Mouse (Mus musculus) c-Kit-positive CD71-positive TER-119-negative erythroid progenitor cells, embryonic 14.5 days (primary cell): ENCODE measurements around the gene Card9.
A peak's percentile ranks its signal among the peaks of the same experiment; 100 is the strongest.
"Not testable (repeated sequence)": the region's sequence is repeated elsewhere in the genome, so short reads cannot be mapped to it uniquely, and the experiment has no call there.

Experiments used
- DNase-seq: peaks from one replicate; pipeline ENCODE4 v3.0.0-alpha.2; 2013; ENCODE audit warnings: low read depth

Gene Card9

DNA sequence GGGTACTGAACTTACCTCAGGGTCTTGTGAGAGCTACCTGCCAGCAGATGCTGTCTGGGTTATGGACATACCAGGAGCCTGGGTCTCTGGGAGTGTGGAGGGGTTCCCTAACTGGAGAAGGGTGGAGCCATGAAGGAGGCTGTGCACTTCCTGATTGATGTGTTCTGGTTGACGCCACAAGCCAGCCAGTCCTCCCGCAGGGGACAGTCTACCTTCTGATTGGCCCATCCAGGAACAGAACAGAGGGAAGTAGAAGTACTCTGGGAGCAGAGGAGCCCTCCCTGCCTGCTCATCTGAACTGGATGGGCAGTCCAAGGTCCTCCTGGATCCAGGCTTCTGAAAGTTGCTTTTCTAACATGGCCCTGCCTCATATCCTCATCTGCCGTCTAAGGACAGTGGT lies at the start of gene Card9:
TSS of gene Card9 (minus strand) at position 147 of the 400 bp plus-strand sequence.
- DNase-seq = no peak

DNA sequence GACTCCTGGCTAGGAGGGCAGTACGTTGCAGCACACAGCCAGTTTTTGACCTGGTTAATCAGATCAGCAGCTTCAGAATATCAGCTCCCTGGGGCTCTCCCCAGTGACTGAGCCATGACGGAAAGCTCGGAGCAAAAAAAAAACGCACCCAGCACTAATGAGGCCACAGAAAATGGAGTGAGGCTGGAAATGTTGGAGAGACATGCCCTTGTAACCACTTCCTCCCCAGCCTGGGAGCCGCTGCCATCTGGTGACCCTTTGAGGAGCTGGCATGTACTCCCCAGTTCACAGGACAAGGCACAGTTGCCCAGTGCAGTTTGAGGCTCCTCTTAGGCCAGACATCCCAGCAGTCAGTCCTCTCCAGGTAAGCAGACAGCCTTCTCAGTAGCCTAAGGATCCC lies 49.4 kb upstream of the Card9 start:
- no peak for DNase-seq

DNA sequence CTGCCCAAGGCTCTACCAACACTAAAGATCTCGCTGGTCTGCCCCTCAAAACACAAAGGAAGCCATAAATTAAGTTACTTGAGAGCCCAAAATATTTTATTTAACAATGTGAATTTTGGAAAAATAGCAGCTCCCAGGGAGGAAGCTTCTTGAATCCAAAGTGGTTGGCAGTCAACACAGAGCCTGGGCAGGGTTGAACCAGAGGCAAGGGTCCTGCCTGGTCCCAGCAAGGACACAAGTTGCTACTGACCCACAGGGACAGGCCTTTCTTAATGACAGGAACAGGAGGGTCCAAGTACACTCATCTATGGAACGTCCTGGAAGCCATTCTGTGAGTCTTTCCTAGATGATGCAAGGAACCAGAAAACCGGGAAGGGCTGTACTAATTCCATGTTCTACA lies 48.6 kb upstream of the Card9 start:
- no peak for DNase-seq

DNA sequence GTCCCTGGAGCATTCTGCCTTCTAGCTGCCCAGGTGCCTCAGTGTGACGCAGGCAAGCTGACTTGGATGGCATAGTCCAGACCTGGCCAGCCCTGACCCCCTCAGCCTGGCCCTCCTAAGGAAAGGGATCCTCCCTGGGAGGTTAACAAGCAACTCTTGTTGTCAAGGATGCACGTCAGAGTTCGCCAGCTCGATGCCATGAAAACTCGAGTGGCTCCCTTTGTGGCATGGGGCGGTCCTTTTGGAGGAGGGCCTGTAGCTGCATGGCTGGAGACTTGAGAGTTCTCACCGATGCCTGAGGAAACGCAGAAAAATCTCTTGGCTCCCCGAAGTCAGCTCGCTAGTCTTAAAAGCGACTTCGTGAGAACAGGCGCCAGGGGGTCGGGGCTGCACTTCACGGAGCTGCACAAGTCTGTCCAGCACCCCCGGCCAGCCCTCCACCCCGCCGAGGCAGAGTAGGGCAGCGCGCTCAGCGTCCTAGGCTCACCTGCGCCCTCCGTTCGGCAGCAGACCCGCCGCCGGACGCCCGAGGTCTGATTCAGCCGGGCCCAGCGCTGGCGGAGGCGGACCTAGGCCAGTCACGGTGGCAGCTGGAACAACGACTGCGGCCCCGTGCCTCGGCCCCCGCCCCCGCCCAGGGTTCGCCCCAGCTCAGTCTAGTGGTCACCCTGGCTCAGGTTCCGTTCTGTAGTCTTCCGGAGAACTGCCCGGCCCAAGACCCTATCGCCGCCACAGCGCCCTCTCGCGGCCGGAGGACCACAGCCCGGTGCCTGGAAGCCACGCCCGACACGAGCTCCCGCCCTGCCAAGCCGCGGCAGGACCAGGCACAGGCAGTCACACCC lies 48.0 kb upstream of the Card9 start, which contains the start of gene Inpp5e:
TSS of gene Inpp5e (minus strand) at position 689 of the 842 bp plus-strand sequence.
- DNase-seq = peak; percentile 92

DNA sequence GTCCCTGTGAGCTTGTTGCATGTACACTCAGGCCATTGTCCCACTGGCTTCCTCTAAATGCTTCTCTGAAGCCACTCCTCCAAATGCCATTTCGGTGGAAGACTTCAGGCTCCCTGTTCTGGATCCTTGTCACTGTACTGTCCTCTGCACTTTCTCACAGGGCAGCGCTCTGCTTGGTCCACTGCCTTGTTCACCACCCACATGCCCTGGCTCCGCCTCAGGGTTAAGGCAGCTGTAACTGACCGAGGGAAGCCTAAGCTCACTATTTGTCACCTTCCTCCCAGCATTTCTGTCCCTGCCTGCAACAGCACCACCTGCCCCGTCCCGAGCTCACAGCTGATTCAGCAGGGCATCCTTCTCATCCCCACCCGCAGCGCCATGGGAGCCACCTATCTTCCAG lies 42.6 kb upstream of the Card9 start:
- DNase-seq = no peak

DNA sequence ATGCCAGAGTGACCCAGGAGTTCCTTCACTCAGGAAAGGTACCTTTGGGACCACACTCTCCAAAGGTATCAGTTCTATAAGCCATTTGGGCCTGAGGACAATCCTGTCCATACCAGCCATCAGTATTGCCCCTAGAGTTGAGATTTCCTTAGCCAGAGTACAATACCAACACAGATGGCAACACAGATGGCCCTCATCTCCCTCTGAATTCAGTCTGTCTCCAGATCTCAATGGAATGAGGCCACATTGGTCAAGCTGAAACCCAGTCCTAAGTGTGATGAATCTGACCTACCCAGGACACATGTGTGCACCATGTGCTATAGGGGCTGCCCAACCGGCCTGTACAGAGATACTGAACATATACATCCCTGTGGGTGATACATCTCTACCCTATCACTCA lies 41.5 kb upstream of the Card9 start:
- no peak for DNase-seq

DNA sequence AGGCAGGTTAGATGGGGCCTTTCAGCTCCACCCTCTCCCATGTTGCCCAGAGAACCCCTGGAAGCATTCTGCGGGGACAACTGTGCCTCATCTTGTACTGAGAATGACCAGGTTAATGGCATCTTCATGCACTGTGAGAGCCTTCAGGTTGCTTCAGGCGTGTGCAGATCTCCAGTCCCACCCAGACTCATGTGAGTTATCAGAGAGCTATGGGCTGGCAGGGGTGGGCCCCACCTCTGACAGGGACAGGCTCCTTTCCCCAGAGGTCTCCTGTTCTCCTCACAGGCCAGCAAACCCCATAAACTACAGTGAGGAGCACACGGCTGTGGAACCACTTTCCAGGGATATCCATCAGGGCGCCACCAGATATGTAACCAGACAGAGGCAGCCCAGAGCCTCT lies 40.3 kb upstream of the Card9 start:
- no peak for DNase-seq

DNA sequence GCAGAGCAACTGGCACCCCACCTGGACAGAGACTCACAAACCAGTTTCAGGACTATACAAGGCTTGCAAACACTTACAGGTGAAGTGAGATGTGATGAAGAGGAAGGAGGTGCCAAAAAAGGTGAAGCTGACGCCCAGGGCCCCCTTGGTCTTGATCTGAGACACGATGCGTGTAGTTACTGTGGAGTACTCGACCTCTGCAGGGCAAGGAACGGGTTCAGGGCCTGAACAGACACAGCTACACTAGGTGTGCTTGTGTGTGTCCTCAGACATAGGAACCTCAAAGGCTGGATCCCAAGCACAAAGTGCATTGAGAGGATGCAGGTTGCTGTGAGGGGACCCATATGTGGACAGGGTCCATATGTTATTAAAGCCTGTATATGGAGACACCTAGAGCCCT lies 39.6 kb upstream of the Card9 start:
- DNase-seq = no peak

DNA sequence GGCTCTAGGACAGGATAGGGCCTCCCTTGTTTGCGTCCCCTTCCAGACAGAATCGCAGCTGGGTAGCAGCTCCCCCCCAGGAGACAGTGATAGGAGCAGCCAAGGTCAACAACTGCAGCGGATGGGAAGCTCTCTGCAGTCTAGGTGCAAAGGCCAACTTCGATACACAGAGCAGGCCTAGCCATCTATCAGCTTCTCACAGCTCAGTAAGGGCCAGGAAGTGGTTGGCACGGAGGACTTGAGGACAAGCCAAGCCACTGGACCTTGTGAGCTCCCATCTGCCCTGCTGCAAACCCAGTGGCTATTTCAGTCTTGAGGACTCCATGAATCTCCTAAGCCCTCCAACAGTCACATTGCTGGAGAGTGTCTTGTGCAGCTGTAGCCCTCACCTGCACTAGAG lies 38.9 kb upstream of the Card9 start:
- no peak for DNase-seq

DNA sequence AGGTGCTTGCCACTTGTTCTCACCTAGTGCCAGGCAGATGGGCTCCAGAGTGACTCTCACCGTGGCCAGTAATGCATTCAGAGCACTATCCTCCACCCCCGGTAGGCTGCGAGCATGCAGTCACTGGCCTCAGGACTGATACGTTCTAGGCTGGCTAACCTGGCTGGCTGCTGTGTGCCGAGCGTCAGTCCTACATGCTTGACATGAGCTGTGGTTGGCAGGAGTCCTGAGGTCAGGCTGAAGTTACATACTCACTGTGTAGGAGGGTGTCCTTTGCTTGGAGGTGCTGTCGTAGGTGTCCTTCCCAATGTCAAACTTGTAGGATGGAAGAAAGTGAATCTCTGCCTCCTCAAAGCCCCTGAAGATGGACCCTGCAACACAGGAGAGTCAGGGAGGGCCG lies 38.3 kb upstream of the Card9 start:
- DNase-seq = no peak

DNA sequence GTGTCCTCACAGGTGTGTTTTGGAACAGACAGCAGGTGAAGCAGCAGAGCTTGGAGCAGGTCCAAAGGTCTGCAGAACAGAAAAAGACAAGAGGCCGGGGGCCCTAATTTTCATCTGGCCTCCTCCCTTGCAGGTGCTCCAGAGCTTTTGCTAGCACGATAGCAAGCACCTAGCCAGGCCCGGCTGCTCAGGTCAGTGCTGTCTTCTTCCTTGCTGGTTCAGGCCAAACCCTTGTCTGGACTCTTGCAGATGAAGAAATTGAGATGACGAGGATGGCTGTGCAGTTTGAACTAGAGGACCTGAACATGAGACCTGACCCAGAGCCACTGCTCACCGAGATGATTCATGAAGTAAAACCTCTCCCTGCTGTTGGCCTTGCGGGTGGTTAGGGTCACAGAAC lies 30.9 kb upstream of the Card9 start:
- no peak for DNase-seq

DNA sequence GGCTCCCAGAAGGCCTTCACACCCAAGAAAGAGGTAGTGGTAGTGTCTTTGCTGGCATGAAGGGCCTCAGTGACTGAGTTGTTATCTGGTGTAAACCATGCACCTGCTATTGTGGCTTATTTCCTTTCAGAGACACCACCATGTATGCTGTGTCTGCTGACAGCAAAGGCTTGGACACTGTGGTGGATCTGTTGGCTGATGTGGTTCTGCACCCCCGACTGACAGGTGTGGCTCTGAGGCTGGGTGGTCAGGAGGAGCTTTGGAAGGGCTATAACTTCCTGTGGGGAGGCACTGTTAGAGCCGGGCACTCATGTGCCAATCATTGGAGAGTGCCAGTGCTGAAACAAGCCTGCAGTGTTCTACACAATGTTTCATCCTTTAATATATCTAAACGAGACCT lies 30.2 kb upstream of the Card9 start:
- no peak for DNase-seq

DNA sequence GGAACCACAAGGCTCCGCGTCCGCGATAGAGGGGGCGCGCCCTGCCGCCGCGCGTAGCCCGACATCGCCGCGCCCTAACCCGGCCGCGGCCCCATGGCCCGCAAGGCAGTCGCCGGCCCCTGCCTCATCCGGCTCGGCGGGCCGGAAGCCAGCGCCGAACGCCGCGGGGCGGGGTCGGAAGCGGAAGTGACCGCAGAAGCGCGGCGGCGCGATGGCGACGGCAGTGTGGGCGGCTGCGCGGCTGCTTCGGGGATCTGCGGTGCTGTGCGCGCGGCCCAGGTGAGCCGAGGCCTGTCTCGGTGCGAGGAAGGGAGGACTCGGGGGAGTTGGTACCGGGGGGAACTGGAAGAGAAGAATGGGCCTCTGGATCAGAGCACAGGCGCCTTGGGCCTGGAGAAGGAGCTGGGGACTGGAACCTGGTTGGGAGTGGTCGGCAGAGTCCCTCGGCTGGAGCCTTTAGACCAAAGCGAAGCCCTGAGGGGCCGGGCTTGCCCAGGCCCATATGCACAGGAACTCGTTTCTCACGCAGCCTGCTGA lies 28.5 kb upstream of the Card9 start, which contains the start of the genes Entr1 and Pmpca:
TSS of gene Entr1 (minus strand) at position 163 of the 537 bp plus-strand sequence.
TSS of gene Pmpca (plus strand) at position 186 of the 537 bp plus-strand sequence.
- peak; percentile 68 for DNase-seq

DNA sequence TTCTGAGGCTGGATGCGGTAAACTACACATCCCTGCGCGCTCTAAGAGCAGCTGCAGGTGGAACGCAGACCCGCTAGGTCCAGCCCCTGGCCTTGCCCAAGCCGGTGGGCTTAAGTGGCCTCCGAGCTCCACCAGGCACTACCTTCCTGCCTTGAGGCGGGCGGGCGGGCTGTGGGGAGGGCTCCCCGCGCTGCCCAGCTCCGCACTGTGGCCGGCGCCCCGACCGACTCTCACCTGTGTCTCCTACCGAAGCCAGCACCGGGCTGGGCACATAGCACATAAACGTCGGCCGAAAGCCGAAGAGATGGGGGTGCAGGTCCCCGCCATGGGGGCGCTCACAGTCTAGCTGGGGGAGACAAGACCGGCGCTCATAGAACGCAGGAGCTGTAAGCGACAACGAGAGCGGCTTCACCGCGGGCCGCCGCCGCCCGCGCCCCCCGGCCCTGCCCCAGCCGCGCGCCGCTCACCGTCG lies 28.0 kb upstream of the Card9 start:
- no peak for DNase-seq

DNA sequence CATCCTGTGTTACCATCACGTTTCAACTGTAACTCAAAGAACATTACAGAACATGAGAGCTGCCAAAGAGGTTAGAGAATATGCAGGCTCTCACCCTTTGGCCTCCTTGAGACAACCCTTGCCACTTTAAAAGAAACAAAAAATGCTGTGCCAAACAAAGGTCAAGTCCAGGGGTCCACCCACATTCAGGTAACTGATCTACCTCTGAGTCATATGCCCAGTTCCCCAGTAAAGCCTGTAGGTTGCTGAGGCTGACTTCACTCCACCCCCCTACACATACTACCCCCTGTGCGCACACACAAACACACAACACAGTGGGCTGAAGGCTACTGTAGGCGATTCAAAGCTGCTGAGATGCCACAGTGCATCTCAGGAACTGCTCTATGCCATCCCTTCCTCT lies 27.0 kb upstream of the Card9 start:
- no peak for DNase-seq

DNA sequence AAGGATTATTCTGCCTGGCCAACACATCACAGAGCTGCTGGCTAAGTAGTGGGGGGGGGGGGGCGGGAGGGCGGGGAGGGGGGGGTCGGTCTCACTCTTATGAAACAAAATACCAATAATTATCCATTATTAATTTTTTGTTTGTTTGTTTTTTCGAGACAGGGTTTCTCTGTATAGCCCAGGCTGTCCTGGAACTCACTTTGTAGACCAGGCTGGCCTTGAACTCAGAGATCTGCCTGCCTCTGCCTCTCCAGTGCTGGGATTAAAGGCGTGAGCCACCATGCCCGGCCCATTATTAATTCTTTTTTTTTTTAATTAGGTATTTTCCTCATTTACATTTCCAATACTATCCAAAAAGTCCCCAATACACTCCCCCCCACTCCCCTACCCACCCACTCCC lies 20.2 kb upstream of the Card9 start:
- DNase-seq = not testable (repeated sequence)

DNA sequence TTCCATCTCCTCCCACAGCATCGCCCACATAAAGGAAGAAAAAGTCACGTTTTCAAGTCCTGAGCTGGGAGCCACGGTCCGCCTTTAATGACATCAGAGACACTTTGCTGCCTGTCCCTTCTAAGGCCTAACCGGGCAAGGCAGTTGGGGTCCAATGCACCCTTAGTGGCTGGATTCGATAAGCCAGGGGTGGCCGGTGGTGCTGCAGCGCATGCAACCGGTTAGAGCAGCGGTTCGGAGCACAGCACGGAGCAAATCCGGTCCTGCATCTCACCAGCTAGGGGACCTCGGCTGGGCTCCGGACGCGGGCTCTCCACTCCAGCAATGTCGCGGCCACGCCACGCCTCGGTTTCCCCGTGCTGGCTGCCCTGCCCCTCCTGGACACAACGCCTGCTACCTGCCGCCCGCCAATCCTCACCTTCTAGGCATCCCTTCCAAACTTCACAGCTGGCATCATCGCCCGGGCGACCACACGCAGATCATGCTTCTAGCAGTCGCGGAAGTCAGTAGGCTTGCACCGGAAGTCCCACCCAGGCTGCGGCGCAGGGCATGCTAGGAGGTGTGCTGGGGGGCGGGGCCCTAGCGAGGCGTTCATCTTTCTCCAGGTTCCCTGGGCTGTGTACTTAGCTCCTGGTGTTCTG lies 19.5 kb upstream of the Card9 start, which contains the start of gene Snapc4:
TSS of gene Snapc4 (minus strand) at position 523 of the 641 bp plus-strand sequence.
- DNase-seq = peak; percentile 79

DNA sequence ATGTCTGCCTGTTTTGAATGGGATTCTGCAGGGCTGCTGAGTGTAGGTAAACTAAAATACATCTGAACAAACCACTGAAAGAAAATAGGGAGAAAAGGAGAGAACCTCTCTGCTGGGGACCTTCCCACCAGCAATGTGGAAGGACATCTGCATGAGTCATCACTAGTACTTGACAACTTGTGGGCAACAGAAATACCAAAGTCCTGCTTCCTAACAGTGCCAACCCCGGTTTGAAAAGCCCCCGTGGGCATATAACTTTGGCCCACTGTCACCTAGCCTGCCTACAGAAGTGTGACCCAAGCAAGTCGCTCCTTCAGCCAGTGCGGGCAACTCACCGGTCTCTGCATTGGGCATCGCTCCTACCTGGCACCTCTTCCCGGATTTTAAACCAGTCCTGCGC lies 11.7 kb upstream of the Card9 start:
- no peak for DNase-seq

DNA sequence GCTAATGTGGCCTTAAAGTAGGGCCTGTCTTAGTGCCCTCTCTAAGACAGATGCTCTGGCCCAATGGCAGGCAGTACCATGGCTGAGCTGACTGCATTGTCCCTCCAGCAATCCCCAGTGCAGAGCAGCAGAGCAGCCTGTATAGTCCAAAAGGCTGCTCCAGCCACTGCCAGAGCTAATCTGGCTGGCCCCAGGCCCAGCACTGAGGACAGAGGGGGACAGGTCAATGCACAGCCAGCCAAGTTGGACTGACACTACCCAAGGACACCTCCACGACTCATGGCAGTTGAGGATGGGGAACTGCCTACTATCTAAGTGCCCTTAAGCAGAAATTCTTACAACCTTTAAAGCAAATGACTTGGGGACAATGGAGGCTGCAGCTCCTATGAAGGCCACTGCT lies 7.9 kb upstream of the Card9 start:
- DNase-seq = no peak

DNA sequence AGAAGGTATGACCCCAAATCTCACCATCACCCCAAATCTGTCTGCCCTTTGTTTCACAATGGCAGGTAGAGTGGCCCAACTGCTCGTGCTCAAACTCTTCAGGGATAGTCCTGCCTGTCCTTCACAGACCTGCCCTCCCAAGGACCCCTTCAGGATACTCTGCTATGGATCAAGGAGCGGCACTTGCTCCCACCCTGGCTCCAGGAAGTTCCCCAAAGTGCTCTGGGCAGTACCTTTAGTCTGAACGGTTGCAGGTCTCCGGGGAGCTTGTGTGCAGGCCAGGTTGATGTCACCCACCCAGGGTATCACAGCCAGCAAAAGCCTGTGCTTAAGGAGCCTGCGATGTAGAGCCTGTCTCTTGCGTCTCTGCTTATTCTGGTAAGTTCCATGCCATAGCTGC lies 7.2 kb upstream of the Card9 start:
- no peak for DNase-seq

DNA sequence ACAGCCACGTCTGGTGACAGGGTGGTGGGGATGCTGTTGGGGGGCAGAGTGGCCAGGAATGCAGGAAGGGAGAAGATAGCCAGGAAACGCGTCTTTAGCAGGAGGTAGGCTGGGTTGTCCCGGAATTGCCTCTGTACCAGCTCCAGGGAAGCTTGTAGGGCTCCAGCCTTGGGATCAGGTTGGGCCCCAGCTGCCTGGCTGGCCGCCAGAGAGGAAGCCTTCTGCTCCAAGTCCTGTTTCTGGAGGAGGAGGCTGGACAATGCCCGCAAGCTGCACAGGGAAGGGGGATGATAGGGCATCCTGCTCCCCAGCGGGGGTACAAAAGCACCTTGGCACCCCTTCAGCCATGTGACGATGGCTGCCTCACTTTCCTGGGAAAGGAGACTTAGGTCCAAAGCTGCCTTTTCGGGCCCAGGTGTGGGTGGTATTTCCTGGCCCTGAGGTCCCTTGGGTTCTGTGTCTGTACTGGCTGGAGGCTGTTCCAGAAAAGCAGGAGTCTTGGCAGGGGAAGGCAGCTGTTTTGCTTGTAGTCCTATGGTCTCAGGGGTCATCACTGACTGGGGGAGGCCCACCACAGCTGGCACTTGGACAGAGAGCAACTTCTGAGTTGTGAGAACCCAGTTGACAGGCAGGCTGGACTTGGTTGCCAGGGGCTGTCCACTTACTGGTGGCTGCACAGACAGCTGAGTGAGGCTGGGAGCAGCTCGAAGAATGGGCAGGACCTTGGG lies 4.2 kb upstream of the Card9 start:
- no peak for DNase-seq

DNA sequence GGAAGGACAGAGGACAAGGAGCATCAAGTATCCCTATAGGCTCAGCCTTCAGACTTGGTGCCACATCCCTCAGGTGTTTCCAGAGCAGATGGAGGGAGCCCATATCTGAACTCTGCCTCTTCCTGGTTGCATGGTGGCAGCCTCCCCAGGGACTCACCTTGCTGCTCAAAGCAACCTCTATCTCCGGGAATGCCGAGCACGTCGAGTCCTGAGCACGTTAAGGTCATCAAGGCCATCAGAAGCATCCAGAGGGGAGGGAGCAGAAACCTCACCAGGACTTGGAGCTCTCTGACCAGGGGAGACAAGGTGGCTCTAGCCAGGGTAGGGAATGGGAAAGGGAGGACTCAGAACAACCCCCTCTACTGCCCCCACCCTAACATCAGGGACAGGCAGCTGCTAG lies 2.8 kb upstream of the Card9 start:
- no peak for DNase-seq
